Mouse (Mus musculus): ENCODE results near the gene Zfp13.

Zfp13 gene

GRCm38 (mm10) chr17:23592208-23592925, 6.9 kb downstream of the Zfp13 start:
- DNase-seq (ENCODE audit: low spot score in 2 of 2) = peak; percentile 91 to 95

- no peak for DNase-seq (ENCODE audit: low spot score in 2 of 2)
Measured at GRCm38 (mm10) chr17:23587253-23587652, 12.0 kb downstream of the Zfp13 start.

GRCm38 (mm10) chr17:23585721-23586491, 13.4 kb downstream of the Zfp13 start:
- DNase-seq (ENCODE audit: low spot score in 2 of 2) = no peak

GRCm38 (mm10) chr17:23584786-23585185, 14.5 kb downstream of the Zfp13 start:
- DNase-seq (ENCODE audit: low spot score in 2 of 2) = no peak

GRCm38 (mm10) chr17:23575951-23576552, 23.2 kb downstream of the Zfp13 start:
- peak in 1 of 2 experiments; percentile 62 for DNase-seq (ENCODE audit: low spot score in 2 of 2)

- no peak for DNase-seq (ENCODE audit: low spot score in 2 of 2)
Measured at GRCm38 (mm10) chr17:23574130-23574529, 25.2 kb downstream of the Zfp13 start.

GRCm38 (mm10) chr17:23572059-23572458, 27.2 kb downstream of the Zfp13 start:
- DNase-seq (ENCODE audit: low spot score in 2 of 2) = no peak

GRCm38 (mm10) chr17:23571084-23571483, 28.2 kb downstream of the Zfp13 start:
- DNase-seq (ENCODE audit: low spot score in 2 of 2) = no peak

GRCm38 (mm10) chr17:23570017-23570416, 29.3 kb downstream of the Zfp13 start:
- DNase-seq (ENCODE audit: low spot score in 2 of 2) = peak in 1 of 2 experiments; percentile 62

GRCm38 (mm10) chr17:23568370-23568769, 30.9 kb downstream of the Zfp13 start:
- no peak for DNase-seq (ENCODE audit: low spot score in 2 of 2)

- DNase-seq (ENCODE audit: low spot score in 2 of 2) = no peak
Measured at GRCm38 (mm10) chr17:23566787-23567186, 32.5 kb downstream of the Zfp13 start.

GRCm38 (mm10) chr17:23564368-23564715, 34.9 kb downstream of the Zfp13 start:
- no peak for DNase-seq (ENCODE audit: low spot score in 2 of 2)

- peak; percentile 94 to 98 for DNase-seq (ENCODE audit: low spot score in 2 of 2)
Measured at GRCm38 (mm10) chr17:23563595-23564367, 35.5 kb downstream of the Zfp13 start, which contains the start of gene Zfp213. TSS of gene Zfp213 (minus strand) at chr17:23564238.

- peak; percentile 55 to 80 for DNase-seq (ENCODE audit: low spot score in 2 of 2)
Measured at GRCm38 (mm10) chr17:23559767-23560166, 39.5 kb downstream of the Zfp13 start.

GRCm38 (mm10) chr17:23555243-23555916, 43.9 kb downstream of the Zfp13 start:
- no peak for DNase-seq (ENCODE audit: low spot score in 2 of 2)

- no peak for DNase-seq (ENCODE audit: low spot score in 2 of 2)
Measured at GRCm38 (mm10) chr17:23554321-23554720, 45.0 kb downstream of the Zfp13 start.

GRCm38 (mm10) chr17:23553634-23554120, 45.6 kb downstream of the Zfp13 start:
- no peak for DNase-seq (ENCODE audit: low spot score in 2 of 2)

GRCm38 (mm10) chr17:23552896-23553633, 46.2 kb downstream of the Zfp13 start:
- DNase-seq (ENCODE audit: low spot score in 2 of 2) = no peak

- DNase-seq (ENCODE audit: low spot score in 2 of 2) = no peak
Measured at GRCm38 (mm10) chr17:23551963-23552362, 47.3 kb downstream of the Zfp13 start.

- no peak for DNase-seq (ENCODE audit: low spot score in 2 of 2)
Measured at GRCm38 (mm10) chr17:23551416-23551815, 47.9 kb downstream of the Zfp13 start.

Data from spleen, postnatal 4 days (tissue).